Mouse (Mus musculus): ENCODE measurements at regions not wholly inside any gene's neighbourhood (a gene's known extent, or its start where the extent isn't known, plus 50 kb on each side); places are given as distances from the start of the nearest gene placed in this dataset.

- no peak for DNase-seq (ENCODE audit: low spot score in 2 of 2)
Observed at GRCm38 (mm10) chr16:75104894-75105293, 481.0 kb downstream of the Lipi start.

DNA sequence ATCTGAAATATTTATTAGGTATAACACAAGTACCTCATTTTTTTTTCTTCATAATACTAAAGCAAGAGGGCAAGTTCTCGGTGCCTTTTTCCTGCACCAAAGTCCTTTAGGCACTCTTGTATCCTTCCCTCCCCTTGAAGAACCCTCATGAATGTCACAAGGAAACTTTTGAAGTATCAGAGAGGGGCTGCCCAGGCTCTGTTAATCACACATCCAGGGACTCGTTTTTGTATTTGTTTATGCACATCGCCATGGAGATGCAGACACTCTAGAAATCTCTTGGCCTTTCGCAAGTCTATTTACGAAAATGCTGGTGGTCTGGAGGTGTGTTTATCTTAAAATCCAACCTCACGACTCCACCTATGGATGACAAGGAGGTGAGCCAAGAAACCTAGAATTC, 492.7 kb downstream of the Lipi start:
- no peak for DNase-seq (ENCODE audit: low spot score in 2 of 2)

DNA sequence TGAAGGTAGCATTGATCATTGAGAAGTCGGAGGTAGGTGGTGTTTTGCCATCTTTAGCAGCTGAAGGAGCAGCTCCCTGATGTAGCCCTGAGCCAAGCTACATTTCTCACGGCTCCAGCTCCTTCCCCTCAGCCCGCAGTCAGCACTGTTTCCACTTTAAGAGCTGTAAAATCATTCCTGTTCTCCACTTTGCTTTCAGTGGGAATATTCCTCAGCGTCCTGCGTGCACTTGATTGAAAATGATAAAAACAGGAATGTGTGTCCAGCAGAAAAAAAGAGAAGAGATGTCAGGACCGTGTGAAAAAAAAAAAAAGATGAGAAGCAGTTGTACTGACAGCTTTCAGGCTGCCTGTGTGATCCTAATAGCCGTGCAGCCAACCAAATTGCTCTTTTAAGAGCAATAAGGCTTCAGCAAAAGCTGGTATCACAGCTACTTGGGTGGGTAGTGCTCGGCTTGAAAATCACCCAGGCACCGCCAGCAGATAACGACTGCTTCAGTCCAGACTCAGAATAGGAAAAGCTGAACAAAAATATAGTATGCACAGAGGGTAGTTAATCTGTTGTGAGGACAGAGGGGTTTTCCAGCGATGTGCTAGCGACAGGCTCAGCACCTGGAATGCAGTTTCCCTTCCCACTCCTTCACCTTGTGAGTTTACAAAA, 493.3 kb downstream of the Lipi start:
- DNase-seq (ENCODE audit: low spot score in 2 of 2) = peak; percentile 25 to 59

GRCm38 (mm10) chr16:75091931-75092330, 493.9 kb downstream of the Lipi start:
- peak; percentile 1 to 22 for DNase-seq (ENCODE audit: low spot score in 2 of 2)

- peak; percentile 61 to 87 for DNase-seq (ENCODE audit: low spot score in 2 of 2)
Observed at GRCm38 (mm10) chr16:75089383-75090035, 496.4 kb downstream of the Lipi start.

DNA sequence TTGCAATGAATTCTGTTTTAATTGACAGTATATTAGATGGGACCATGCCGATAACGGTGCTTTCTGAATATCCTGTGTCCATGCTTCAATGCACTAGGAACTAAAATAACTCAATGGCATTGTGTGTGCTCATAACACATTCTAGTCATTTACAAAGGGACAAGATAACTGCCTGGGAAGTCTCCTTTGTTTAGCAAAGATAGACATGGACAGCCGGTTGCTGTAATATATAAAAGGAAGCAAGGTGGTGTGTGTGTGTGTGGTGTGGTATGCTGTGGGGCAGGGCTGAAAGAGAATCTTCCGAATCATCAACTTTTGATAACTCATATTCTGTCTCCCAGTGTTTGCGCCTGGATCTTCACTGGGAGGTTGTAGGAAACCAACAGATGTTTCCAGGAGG, 497.2 kb downstream of the Lipi start:
- no peak for DNase-seq (ENCODE audit: low spot score in 2 of 2)

GRCm38 (mm10) chr16:75065281-75065680, 520.6 kb downstream of the Lipi start:
- DNase-seq (ENCODE audit: low spot score in 2 of 2) = no peak

DNA sequence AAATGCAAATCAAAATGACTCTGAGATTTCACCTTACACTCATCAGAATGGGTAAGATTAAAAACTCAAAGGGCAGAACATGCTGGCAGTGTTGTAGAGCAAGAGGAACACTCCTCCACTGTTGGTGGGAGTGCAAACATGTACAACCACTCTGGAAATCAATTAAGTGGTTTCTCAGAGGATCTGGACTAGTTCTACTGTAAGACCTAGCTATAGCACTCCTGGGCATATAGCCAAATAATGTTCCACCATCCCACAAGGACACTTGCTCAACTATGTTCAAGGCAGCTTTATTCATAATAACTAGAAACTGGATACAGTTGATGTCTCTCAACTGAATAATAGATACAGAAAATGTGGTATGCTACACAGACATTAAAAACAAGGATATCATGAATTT, 532.9 kb downstream of the Lipi start:
- peak in 1 of 2 experiments; percentile 39 for DNase-seq (ENCODE audit: low spot score in 2 of 2)

- DNase-seq (ENCODE audit: low spot score in 2 of 2) = no peak
Observed at GRCm38 (mm10) chr16:75045969-75046368, 539.9 kb downstream of the Lipi start.

Measured in layer of hippocampus, adult 18-20 months (tissue).